Mouse (Mus musculus) cerebellum, adult 18-20 months (tissue): ENCODE data around the gene Gle1.
A peak's percentile ranks its signal among the peaks of the same experiment; 100 is the strongest.

Experiments
- DNase-seq, 2 experiments: peaks; one replicate each; pipeline ENCODE4 v3.0.0; 2021

Gle1 gene

GRCm38 (mm10) chr2:29964354-29965249, 29.4 kb downstream of the Gle1 start:
- DNase-seq: peak; percentile 33 to 42

GRCm38 (mm10) chr2:29965250-29965843, 30.1 kb downstream of the Gle1 start, which contains the start of gene Sptan1:
Gene Sptan1 (plus strand): TSS chr2:29965560.
- DNase-seq: peak; percentile 95 to 99

- peak; percentile 41 to 73 for DNase-seq
Observed at GRCm38 (mm10) chr2:29965906-29966305, 30.7 kb downstream of the Gle1 start.

- DNase-seq: no peak
Observed at GRCm38 (mm10) chr2:29966826-29967225, 31.6 kb downstream of the Gle1 start.

- DNase-seq: peak in 1 of 2 experiments; percentile 20
Observed at GRCm38 (mm10) chr2:29967768-29968167, 32.5 kb downstream of the Gle1 start.

GRCm38 (mm10) chr2:29968638-29969037, 33.4 kb downstream of the Gle1 start:
- no peak for DNase-seq

- peak; percentile 77 to 86 for DNase-seq
Observed at GRCm38 (mm10) chr2:29971838-29972635, 36.8 kb downstream of the Gle1 start.

- DNase-seq: no peak
Observed at GRCm38 (mm10) chr2:29973525-29973924, 38.3 kb downstream of the Gle1 start.

- peak; percentile 63 to 64 for DNase-seq
Observed at GRCm38 (mm10) chr2:29977307-29977706, 42.1 kb downstream of the Gle1 start.

GRCm38 (mm10) chr2:29980661-29981060, 45.4 kb downstream of the Gle1 start:
- DNase-seq: no peak

GRCm38 (mm10) chr2:29991962-29992361, 56.7 kb downstream of the Gle1 start:
- DNase-seq: no peak

- no peak for DNase-seq
Observed at GRCm38 (mm10) chr2:30009101-30009500, 73.9 kb downstream of the Gle1 start.
